Mouse (Mus musculus) intestine, embryonic 14.5 days (tissue): ENCODE results near the gene Gng13. TPM values are rescaled to one million over a fixed set of nuclear protein-coding genes. Genes with fewer than 3 reads are reported as not detected.
"Not testable (repeated sequence)": the region's sequence is repeated elsewhere in the genome, so short reads cannot be mapped to it uniquely, and the experiment has no call there.

Source experiments
- ATAC-seq: fragments of 200-750 bp; cut with Nextera tagmentation; replicated peaks from 2 replicates; pipeline ENCODE4 v1.8.0; 2017; ENCODE audit warnings: low read depth, moderate number of reproducible peaks, moderate TSS enrichment, moderate library complexity; ENCODE audit not compliant: low FRiP score, low TSS enrichment
- DNase-seq: peaks from one replicate; pipeline ENCODE4 v3.0.0-alpha.2; 2018; ENCODE audit warnings: low spot score
- H3K27ac ChIP-seq: fragments of 300-500 bp; sonication (generic); 2 replicates; pipeline ENCODE4 v1.5.1; 2014; ENCODE audit warnings: low read depth, mild to moderate bottlenecking, control low read depth
- H3K27me3 ChIP-seq: fragments of 300-500 bp; sonication (generic); replicated peaks from 2 replicates; pipeline ENCODE4 v1.6.1; 2014; ENCODE audit warnings: low read length, control low read depth; ENCODE audit not compliant: control insufficient read depth, insufficient read depth
- H3K36me3 ChIP-seq: fragments of 300-500 bp; sonication (generic); 2 replicates; pipeline ENCODE4 v1.6.1; 2014; ENCODE audit warnings: low read length, control low read depth; ENCODE audit not compliant: control insufficient read depth, insufficient read depth
- H3K4me1 ChIP-seq: fragments of 300-500 bp; sonication (generic); replicated peaks from 2 replicates; pipeline ENCODE4 v1.6.1; 2014; ENCODE audit warnings: low read length, control low read depth, mixed read lengths; ENCODE audit not compliant: control insufficient read depth, insufficient read depth
- H3K4me2 ChIP-seq: fragments of 300-500 bp; sonication (generic); 2 replicates; pipeline ENCODE4 v1.6.1; 2014; ENCODE audit warnings: low read length
- H3K4me3 ChIP-seq: fragments of 300-500 bp; sonication (generic); 2 replicates; pipeline ENCODE4 v1.5.1; 2014; ENCODE audit warnings: low read depth, low read length, control low read depth, mixed read lengths
- H3K9ac ChIP-seq: fragments of 300-500 bp; sonication (generic); 2 replicates; pipeline ENCODE4 v1.6.1; 2014; ENCODE audit warnings: mild to moderate bottlenecking, low read length
- H3K9me3 ChIP-seq: fragments of 300-500 bp; sonication (generic); 2 replicates; pipeline ENCODE4 v1.6.1; 2016; ENCODE audit warnings: low read length, control low read depth; ENCODE audit not compliant: control insufficient read depth
- WGBS: fragments of 180-500 bp; shearing (Covaris S2); extraction: QIAGEN DNeasy Blood & Tissue Kit; methylation state at CpG from one replicate; pipeline ENCODE4 v1.1.7; 2014; 5-methylcytosine and 5-hydroxymethylcytosine counted together
- polyA plus RNA-seq: library from polyadenylated mRNA; unstranded; fragments of >200 nt; fragmentation: Nextera tagmentation; extraction: Ambion mirVana; gene quantifications from 2 replicates; pipeline ENCODE4 v1.2.1, GENCODE M21; 2014

Gng13 gene
- polyA plus RNA-seq, 1 experiment from 2014 or later = 2.7 TPM

DNA sequence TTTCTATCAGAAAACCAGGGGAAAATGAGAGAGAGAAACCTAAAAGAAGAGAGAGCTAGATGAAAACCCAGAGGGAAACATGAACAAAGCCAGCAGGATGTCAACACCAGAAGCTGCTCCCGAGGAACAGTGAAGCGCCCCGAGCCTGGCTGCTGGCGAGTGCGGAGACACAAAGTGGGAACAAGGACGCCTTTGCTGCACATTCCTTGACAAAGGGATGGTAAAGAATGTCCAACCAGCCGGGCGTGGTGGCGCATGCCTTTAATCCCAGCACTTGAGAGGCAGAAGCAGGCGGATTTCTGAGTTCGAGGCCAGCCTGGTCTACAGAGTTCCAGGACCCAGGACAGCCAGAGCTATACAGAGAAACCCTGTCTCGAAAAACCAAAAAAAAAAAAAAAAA, 24.5 kb downstream of the Gng13 start:
- H3K9me3 ChIP-seq, ATAC-seq, H3K4me1 ChIP-seq, H3K27ac ChIP-seq, H3K4me3 ChIP-seq, H3K36me3 ChIP-seq, H3K27me3 ChIP-seq, H3K4me2 ChIP-seq, H3K9ac ChIP-seq, DNase-seq: not testable (repeated sequence)
- WGBS = 78% methylated on average over 12 of the region's 12 CpGs

DNA sequence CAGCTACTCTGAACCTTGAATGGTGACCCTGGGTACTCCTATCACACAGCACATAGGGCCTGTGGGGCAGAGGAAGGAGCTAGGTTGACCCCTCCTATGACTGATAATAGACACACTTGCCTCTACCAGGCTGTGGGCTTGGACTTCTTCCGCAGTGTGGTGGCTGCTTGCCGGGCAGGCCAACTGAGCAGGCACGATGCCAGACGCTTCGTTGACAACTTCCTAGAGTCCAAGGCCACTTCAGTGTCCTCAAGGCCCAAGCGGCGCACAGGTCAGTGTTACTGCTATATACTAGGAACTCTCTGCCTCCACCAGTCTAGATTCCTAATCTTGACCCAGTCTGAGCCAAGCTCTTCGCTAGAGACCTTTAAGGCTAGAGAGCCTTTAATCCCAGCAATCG, 26.9 kb downstream of the Gng13 start:
- no peak overlapping the region for H3K4me2 ChIP-seq
- no peaks in the 10 kb centered on the region for H3K4me1 ChIP-seq
- no peak overlapping the region for H3K27ac ChIP-seq
- no peaks in the 10 kb centered on the region for H3K9me3 ChIP-seq
- no peak overlapping the region for H3K4me3 ChIP-seq
- H3K9ac ChIP-seq = no peak overlapping the region
- no peaks in the 10 kb centered on the region for H3K27me3 ChIP-seq
- ATAC-seq (no peak), DNase-seq (no peak)
- 88% methylated on average over 9 of the region's 9 CpGs for WGBS
- H3K36me3 ChIP-seq = no peaks in the 10 kb centered on the region

DNA sequence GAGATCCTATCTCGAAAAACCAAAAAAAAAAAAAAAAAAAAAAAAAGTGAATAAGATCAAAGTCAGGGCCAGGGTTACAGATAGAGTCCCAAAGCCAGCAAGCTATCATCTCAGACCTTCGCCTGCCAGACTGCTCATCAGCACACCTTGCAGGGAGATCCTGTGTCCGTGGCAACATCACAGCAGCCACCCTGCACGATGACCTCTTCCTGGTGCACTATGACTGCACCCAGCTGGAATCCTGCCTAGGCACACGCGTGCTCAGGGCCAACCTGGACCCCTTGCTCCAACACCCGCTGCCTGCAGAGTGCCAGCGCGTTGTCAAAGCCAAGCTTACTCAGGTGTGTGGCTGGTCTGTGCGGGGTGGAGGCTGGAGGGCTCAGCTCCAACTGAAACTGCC, 27.3 kb downstream of the Gng13 start:
- ATAC-seq = no peak
- Histone ChIP-seq H3K9me3 (no peaks in the 10 kb centered on the region), H3K4me2 (no peak overlapping the region), H3K27me3 (no peaks in the 10 kb centered on the region), H3K9ac (no peak overlapping the region), H3K27ac (no peak overlapping the region), H3K4me3 (no peak overlapping the region), H3K4me1 (no peaks in the 10 kb centered on the region), H3K36me3 (no peaks in the 10 kb centered on the region)
- no peak for DNase-seq
- 74% methylated on average over 10 of the region's 10 CpGs for WGBS

DNA sequence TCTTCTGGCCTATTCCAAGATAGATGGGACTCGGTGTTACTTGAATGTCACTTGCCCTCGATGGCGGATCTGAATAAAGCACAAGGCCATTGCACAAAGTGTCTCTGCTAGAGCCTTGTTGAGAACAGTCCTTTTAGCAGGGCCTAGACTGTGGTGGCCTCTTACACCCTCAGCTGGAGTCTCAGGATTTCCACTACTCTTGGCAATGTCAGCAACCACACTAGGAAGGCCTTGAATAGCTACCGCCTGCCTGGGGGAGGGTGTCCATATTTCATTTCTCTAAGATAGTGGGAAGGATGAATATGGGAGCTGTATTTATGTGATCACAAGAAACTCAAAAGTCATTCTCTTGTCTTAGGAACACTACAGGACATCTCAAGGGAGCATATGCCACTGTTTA, 31.3 kb downstream of the Gng13 start:
- Histone ChIP-seq H3K27me3 (no peaks in the 10 kb centered on the region), H3K4me3 (no peak overlapping the region), H3K4me1 (peaks cover 6% of the 10 kb centered on the region; the same call in 1 of the 2 replicates), H3K9ac (no peak overlapping the region), H3K9me3 (no peaks in the 10 kb centered on the region), H3K4me2 (no peak overlapping the region), H3K27ac (no peak overlapping the region), H3K36me3 (no peaks in the 10 kb centered on the region)
- no peak for DNase-seq
- 95% methylated on average over 4 of the region's 4 CpGs for WGBS
- no peak for ATAC-seq

DNA sequence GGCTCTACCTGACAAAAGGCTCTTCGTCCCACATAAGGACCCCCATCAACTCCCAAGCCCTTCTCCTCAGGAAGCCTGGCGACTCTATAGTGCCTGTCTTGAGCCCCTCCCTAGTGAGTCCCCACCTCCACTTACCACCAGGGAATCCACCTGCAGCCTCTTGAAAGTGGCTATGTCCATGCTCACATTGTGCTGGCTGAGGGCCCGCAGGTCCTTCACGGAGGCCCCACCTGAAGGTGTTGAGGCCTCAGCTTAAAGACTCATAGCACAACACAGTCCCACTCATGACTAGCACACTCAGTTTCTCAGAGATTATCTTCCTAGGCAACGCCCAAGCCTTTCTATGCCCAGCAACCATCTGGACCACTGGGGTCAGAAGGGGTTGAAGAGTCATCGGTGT, 32.3 kb downstream of the Gng13 start:
- H3K36me3 ChIP-seq = no peaks in the 10 kb centered on the region
- no peak overlapping the region for H3K9ac ChIP-seq
- H3K4me3 ChIP-seq = no peak overlapping the region
- H3K27me3 ChIP-seq = no peaks in the 10 kb centered on the region
- H3K9me3 ChIP-seq = no peaks in the 10 kb centered on the region
- 89% methylated on average over 6 of the region's 6 CpGs for WGBS
- H3K27ac ChIP-seq = no peak overlapping the region
- H3K4me2 ChIP-seq = no peak overlapping the region
- DNase-seq = no peak
- peaks cover 6% of the 10 kb centered on the region; the same call in 1 of the 2 replicates for H3K4me1 ChIP-seq
- no peak for ATAC-seq

DNA sequence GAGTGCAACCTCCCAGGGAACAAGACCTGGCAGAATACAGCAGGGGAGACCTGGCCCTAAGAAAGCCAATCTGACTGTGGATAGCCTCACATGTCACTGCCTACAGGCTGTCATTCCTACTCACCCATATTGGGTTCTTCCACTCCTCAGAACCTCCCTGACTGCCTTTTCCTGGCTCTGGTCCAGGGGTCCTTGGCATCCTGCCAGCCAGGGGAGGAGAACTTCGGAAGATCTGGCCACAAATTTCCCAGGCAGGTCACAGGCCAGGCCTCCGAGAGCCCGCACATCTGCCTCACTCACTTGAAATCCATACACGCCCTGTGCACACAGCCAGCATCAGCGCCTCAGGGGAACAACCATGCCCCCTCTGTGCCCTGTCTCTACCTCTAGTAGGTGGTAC, 34.5 kb downstream of the Gng13 start:
- H3K4me3 ChIP-seq = no peak overlapping the region
- H3K27ac ChIP-seq = no peak overlapping the region
- DNase-seq = peak; percentile 64
- H3K4me1 ChIP-seq = peaks cover 11% of the 10 kb centered on the region
- H3K36me3 ChIP-seq = no peaks in the 10 kb centered on the region
- ATAC-seq = no peak
- H3K4me2 ChIP-seq = no peak overlapping the region
- no peak overlapping the region for H3K9ac ChIP-seq
- no peaks in the 10 kb centered on the region for H3K9me3 ChIP-seq
- WGBS = 34% methylated on average over 5 of the region's 5 CpGs
- H3K27me3 ChIP-seq = no peaks in the 10 kb centered on the region

DNA sequence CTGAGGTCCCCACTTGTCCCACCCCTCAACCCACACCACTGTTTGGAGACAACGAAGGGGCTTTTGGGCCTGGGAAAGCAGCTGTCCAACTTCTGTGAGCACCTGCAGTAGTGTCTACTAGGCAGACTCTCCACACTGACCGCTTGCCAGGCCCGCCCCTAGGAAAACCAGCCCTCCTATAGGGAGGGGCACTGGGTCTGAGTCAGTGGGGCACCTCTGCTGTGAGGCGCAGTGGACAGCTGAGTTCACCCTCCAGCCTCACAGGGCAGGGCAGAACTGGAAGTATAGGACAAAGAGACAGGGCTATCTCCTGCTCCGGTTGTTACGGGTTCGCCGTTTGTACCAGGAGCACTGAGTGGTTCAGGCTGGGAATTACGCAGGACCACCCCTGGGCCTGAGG, 37.3 kb downstream of the Gng13 start, which contains the start of gene Msln:
Gene Msln, minus strand, starts transcription at position 138 of the 400 bp plus-strand sequence.
- Histone ChIP-seq H3K9me3 (no peaks in the 10 kb centered on the region), H3K27ac (no peak within 1 kb of the TSS), H3K36me3 (no peaks in the 10 kb centered on the region), H3K9ac (no peak within 1 kb of the TSS), H3K4me2 (no peak within 1 kb of the TSS), H3K4me3 (no peak within 1 kb of the TSS), H3K4me1 (peaks cover 15% of the 10 kb centered on the region), H3K27me3 (no peaks in the 10 kb centered on the region)
- WGBS = 85% methylated on average over 9 of the region's 9 CpGs
- no peak for ATAC-seq
- no peak for DNase-seq

DNA sequence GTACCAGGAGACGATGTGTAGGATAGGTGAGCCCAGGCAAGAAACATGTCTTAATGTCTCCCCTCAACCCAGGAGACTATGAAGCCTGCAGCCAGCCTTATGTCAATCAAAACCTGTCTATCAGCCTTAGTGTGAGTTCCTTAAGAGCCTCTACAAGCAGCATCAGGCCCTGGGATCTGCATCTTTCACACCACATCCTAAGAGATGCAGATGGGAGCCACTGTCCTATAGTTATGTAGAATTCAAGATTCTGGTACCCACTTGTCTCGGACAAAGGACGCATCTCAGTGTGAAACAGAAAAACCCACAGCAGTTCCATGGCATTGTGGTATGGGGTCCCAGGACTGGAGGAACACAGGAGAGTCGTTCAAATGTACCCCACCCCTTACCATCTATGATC, 38.1 kb downstream of the Gng13 start:
- no peak overlapping the region for H3K4me3 ChIP-seq
- H3K9me3 ChIP-seq = no peaks in the 10 kb centered on the region
- H3K36me3 ChIP-seq = no peaks in the 10 kb centered on the region
- no peak overlapping the region for H3K9ac ChIP-seq
- H3K4me1 ChIP-seq = peaks cover 15% of the 10 kb centered on the region
- DNase-seq (no peak), ATAC-seq (no peak)
- no peaks in the 10 kb centered on the region for H3K27me3 ChIP-seq
- no peak overlapping the region for H3K27ac ChIP-seq
- H3K4me2 ChIP-seq = no peak overlapping the region
- 78% methylated on average over 4 of the region's 4 CpGs for WGBS

DNA sequence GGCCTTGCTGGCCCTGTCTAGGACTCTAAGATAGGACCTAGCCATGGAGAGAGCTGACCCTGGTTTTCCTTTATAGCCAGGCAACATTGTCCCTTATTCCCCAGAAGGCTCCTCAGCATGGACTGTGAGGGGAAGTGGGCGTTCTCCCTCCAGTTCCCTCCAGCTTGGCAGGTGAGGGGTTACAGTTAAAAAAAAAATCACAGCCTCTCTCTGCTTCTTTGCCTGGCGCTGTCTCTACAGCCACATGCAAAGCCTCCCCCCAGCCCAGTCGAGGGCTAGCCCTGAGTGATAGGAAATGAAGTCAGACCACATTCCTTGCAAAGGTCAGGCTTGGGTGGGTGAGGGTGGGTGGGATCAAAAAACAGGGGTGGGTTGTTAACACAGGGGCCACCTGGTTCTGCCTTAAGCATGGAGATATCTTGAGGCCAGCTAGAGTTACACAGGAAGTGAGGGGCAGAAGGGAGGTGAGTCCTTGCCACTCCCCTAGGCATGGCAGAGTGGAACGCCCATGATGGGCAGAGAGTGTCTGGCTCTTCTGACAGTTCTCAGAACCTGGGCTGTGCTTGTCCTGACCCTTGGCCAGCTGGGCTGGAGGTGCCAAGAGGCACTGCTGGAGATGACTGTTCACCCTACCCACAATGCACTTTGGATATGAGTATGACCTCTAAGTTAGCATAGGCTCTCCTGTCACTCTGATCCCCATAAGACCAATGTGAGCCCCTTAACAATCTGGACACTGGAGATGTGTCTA, 38.8 kb downstream of the Gng13 start:
- no peaks in the 10 kb centered on the region for H3K27me3 ChIP-seq
- WGBS = 32% methylated on average over 4 of the region's 4 CpGs
- peak overlapping the region; percentile 33; the same call in 1 of the 2 replicates for H3K27ac ChIP-seq
- H3K9me3 ChIP-seq = no peaks in the 10 kb centered on the region
- H3K4me3 ChIP-seq = no peak overlapping the region
- H3K4me1 ChIP-seq = peaks cover 15% of the 10 kb centered on the region
- H3K9ac ChIP-seq = no peak overlapping the region
- DNase-seq = no peak
- peak; percentile 48 for ATAC-seq
- no peak overlapping the region for H3K4me2 ChIP-seq
- H3K36me3 ChIP-seq = no peaks in the 10 kb centered on the region
